Mouse (Mus musculus): Measurements from ENCODE around the gene Cd93. TPM values are rescaled to one million over a fixed set of nuclear protein-coding genes. Genes with fewer than 3 reads are reported as not detected.

The Cd93 gene
- polyA plus RNA-seq (2012; ENCODE audit: insufficient read depth, insufficient read length, low replicate concordance, missing spikeins): not detected in 2 replicates

DNA sequence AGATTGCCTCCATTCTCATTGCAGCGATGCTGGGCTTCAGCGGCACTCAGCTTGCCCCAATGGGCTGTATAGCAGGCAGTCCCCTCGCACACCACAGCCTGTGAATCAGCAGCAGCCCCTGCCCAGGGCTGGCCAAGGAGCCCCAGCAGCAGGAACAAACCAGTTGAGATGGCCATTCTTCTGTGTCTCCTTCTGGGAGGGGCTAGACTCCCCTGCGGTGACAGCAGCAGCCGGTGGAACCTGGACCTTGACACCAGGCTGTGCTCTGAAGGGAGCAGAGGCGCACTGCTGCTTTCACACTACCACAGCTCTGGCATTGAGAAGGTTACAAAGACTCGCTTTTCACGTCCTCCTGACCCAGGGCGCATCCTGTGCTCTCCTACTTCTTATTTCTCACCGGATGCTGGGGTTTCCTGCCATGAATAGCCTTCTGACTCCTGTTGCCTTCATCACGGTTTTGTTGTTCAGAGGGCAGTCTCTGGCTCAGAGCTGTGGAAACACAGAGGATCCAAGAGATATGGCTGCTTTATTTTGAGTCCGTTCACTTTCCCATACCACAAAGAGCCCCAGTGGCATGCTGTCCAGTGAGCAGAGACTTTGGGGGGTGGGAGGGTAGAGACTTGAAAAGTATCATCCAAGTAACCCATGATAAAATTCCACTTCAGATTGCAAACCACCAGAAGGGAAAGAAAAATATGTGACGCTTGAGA, at the start of gene Cd93:
Gene Cd93, minus strand, starts transcription at position 315 of the 710 bp plus-strand sequence.
- TF ChIP-seq CTCF (IDR thresholded peaks at IDR 0.05; ENCODE audit: insufficient read depth, low read depth, low read length) (no peak), POLR2A (IDR thresholded peaks at IDR 0.05; ENCODE audit: insufficient read depth, low read depth, low read length) (no peak)
- peak within 1 kb of the TSS; percentile 10; the same call in 1 of the 2 replicates for H3K4me3 ChIP-seq (ENCODE audit: insufficient read depth, low read depth, low read length)
- no peak within 1 kb of the TSS for H3K27ac ChIP-seq (ENCODE audit: insufficient read depth, low read depth, low read length)
- no peaks in the 10 kb centered on the region; the same call in 1 of the 2 replicates for H3K4me1 ChIP-seq (ENCODE audit: control insufficient read depth, insufficient read depth, low read length)
- WGBS: 71% methylated on average over 13 of the region's 13 CpGs

GRCm38 (mm10) chr2:148492108-148492507, 48.7 kb upstream of the Cd93 start:
- H3K4me3 ChIP-seq (ENCODE audit: insufficient read depth, low read depth, low read length): no peak overlapping the region
- TF ChIP-seq CTCF (IDR thresholded peaks at IDR 0.05; ENCODE audit: insufficient read depth, low read depth, low read length) (no peak), POLR2A (IDR thresholded peaks at IDR 0.05; ENCODE audit: insufficient read depth, low read depth, low read length) (no peak)
- H3K27ac ChIP-seq (ENCODE audit: insufficient read depth, low read depth, low read length): no peak overlapping the region
- WGBS: 91% methylated on average over 4 of the region's 4 CpGs
- H3K4me1 ChIP-seq (ENCODE audit: control insufficient read depth, insufficient read depth, low read length): no peaks in the 10 kb centered on the region

DNA sequence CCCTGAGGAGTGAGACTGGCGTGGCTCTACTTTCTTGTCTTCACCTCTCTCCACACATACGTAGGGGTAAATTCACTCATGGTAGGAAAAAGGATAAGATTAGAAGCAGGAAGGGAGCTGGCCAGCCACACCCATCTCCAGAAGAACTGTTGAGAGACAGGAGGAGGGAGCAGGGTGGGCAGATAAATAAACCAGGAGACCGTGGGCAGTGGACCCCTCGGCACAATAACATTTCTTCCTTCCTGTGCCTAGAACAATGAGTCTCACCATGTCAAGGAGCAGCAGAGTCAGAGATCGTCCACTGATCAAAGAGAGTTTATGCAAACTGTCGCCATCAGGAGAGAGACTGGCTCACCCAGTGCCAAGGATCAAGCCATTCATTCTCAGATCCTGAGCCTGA, 46.8 kb upstream of the Cd93 start:
- 76% methylated on average over 6 of the region's 6 CpGs for WGBS
- H3K4me1 ChIP-seq (ENCODE audit: control insufficient read depth, insufficient read depth, low read length): no peaks in the 10 kb centered on the region
- no peak overlapping the region for H3K27ac ChIP-seq (ENCODE audit: insufficient read depth, low read depth, low read length)
- TF ChIP-seq POLR2A (IDR thresholded peaks at IDR 0.05; ENCODE audit: insufficient read depth, low read depth, low read length): no peak
- no peak for TF ChIP-seq CTCF (IDR thresholded peaks at IDR 0.05; ENCODE audit: insufficient read depth, low read depth, low read length)
- H3K4me3 ChIP-seq (ENCODE audit: insufficient read depth, low read depth, low read length): no peak overlapping the region

GRCm38 (mm10) chr2:148488885-148489284, 45.5 kb upstream of the Cd93 start:
- Histone ChIP-seq H3K4me1 (ENCODE audit: control insufficient read depth, insufficient read depth, low read length) (no peaks in the 10 kb centered on the region), H3K27ac (ENCODE audit: insufficient read depth, low read depth, low read length) (no peak overlapping the region), H3K4me3 (ENCODE audit: insufficient read depth, low read depth, low read length) (no peak overlapping the region)
- no peak for TF ChIP-seq CTCF (IDR thresholded peaks at IDR 0.05; ENCODE audit: insufficient read depth, low read depth, low read length)
- no peak for TF ChIP-seq POLR2A (IDR thresholded peaks at IDR 0.05; ENCODE audit: insufficient read depth, low read depth, low read length)
- WGBS: 93% methylated on average over 2 of the region's 2 CpGs

- Histone ChIP-seq H3K4me3 (ENCODE audit: insufficient read depth, low read depth, low read length) (no peak overlapping the region), H3K4me1 (ENCODE audit: control insufficient read depth, insufficient read depth, low read length) (no peaks in the 10 kb centered on the region), H3K27ac (ENCODE audit: insufficient read depth, low read depth, low read length) (no peak overlapping the region)
- TF ChIP-seq POLR2A (IDR thresholded peaks at IDR 0.05; ENCODE audit: insufficient read depth, low read depth, low read length) (no peak), CTCF (IDR thresholded peaks at IDR 0.05; ENCODE audit: insufficient read depth, low read depth, low read length) (no peak)
- WGBS: 97% methylated on average over 4 of the region's 4 CpGs
Observed at GRCm38 (mm10) chr2:148485576-148485975, 42.2 kb upstream of the Cd93 start.

DNA sequence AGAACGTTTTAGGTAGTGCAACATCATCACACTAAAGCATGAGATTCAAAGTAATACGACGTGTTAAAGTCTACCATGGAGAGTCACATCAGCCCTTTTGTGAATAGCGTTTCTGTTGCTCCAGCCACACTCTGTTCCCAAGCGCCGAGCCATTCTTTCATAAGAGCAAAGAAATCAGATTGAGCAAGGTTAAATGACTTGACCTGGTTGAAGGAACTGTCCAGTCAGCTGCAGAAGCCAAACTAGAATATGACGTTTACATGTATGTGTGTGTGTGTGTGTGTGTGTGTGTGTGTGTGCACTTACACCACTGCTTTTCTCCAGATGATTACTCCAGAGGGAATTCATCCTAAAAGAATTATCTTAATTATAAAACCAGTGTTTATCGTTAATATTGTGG, 37.0 kb upstream of the Cd93 start:
- Histone ChIP-seq H3K4me1 (ENCODE audit: control insufficient read depth, insufficient read depth, low read length) (no peaks in the 10 kb centered on the region), H3K4me3 (ENCODE audit: insufficient read depth, low read depth, low read length) (no peak overlapping the region), H3K27ac (ENCODE audit: insufficient read depth, low read depth, low read length) (no peak overlapping the region)
- 86% methylated on average over 8 of the region's 8 CpGs for WGBS
- TF ChIP-seq POLR2A (IDR thresholded peaks at IDR 0.05; ENCODE audit: insufficient read depth, low read depth, low read length) (no peak), CTCF (IDR thresholded peaks at IDR 0.05; ENCODE audit: insufficient read depth, low read depth, low read length) (no peak)

- no peak for TF ChIP-seq CTCF (IDR thresholded peaks at IDR 0.05; ENCODE audit: insufficient read depth, low read depth, low read length)
- TF ChIP-seq POLR2A (IDR thresholded peaks at IDR 0.05; ENCODE audit: insufficient read depth, low read depth, low read length): no peak
Observed at GRCm38 (mm10) chr2:148478141-148478701, 34.9 kb upstream of the Cd93 start.

DNA sequence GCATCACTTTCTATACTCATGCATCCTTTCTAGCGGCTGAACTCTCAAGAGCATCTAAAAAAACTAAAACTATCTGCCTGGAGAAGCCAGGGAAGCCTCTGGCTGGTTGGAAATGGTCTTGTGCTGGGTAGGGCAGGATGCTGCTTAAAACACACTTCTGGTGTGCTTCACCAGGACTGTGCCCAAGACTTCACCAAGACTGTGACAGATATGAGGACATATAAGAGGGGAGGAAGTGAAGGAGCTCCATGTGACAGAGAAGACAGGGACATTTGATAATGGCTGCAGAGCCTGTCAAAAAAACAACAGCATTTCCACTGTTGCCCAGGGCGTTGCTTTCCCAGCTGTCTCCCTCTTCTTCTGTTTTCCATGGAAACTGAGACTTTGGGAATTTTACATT, 34.0 kb upstream of the Cd93 start:
- Histone ChIP-seq H3K27ac (ENCODE audit: insufficient read depth, low read depth, low read length) (no peak overlapping the region), H3K4me3 (ENCODE audit: insufficient read depth, low read depth, low read length) (no peak overlapping the region), H3K4me1 (ENCODE audit: control insufficient read depth, insufficient read depth, low read length) (no peaks in the 10 kb centered on the region)
- WGBS: 89% methylated on average over 2 of the region's 2 CpGs
- no peak for TF ChIP-seq POLR2A (IDR thresholded peaks at IDR 0.05; ENCODE audit: insufficient read depth, low read depth, low read length)
- no peak for TF ChIP-seq CTCF (IDR thresholded peaks at IDR 0.05; ENCODE audit: insufficient read depth, low read depth, low read length)

More at GRCm38 (mm10) chr2:148478141-148478701, 34.9 kb upstream of the Cd93 start:
- Histone ChIP-seq H3K4me3 (ENCODE audit: insufficient read depth, low read depth, low read length) (no peak overlapping the region), H3K27ac (ENCODE audit: insufficient read depth, low read depth, low read length) (no peak overlapping the region), H3K4me1 (ENCODE audit: control insufficient read depth, insufficient read depth, low read length) (no peaks in the 10 kb centered on the region)
- 53% methylated on average over 3 of the region's 3 CpGs for WGBS

GRCm38 (mm10) chr2:148476576-148476975, 33.2 kb upstream of the Cd93 start:
- no peaks in the 10 kb centered on the region for H3K4me1 ChIP-seq (ENCODE audit: control insufficient read depth, insufficient read depth, low read length)

More at GRCm38 (mm10) chr2:148476576-148476975, 33.2 kb upstream of the Cd93 start:
- no peak overlapping the region for H3K27ac ChIP-seq (ENCODE audit: insufficient read depth, low read depth, low read length)
- H3K4me3 ChIP-seq (ENCODE audit: insufficient read depth, low read depth, low read length): no peak overlapping the region
- 80% methylated on average over 4 of the region's 4 CpGs for WGBS
- TF ChIP-seq CTCF (IDR thresholded peaks at IDR 0.05; ENCODE audit: insufficient read depth, low read depth, low read length): no peak
- no peak for TF ChIP-seq POLR2A (IDR thresholded peaks at IDR 0.05; ENCODE audit: insufficient read depth, low read depth, low read length)
